Mouse (Mus musculus) stomach, postnatal 0 days (tissue): ENCODE results near the gene Scml4.

Source experiments
- CTCF ChIP-seq: IDR thresholded peaks from 2 replicates; pipeline ENCODE4 v1.5.1; 2016; ENCODE audit warnings: antibody characterized with exemption, low read depth, mild to moderate bottlenecking, moderate library complexity
- EP300 ChIP-seq: optimal IDR thresholded peaks from 2 replicates; pipeline ENCODE3; 2016; ENCODE audit warnings: antibody characterized with exemption

DNA sequence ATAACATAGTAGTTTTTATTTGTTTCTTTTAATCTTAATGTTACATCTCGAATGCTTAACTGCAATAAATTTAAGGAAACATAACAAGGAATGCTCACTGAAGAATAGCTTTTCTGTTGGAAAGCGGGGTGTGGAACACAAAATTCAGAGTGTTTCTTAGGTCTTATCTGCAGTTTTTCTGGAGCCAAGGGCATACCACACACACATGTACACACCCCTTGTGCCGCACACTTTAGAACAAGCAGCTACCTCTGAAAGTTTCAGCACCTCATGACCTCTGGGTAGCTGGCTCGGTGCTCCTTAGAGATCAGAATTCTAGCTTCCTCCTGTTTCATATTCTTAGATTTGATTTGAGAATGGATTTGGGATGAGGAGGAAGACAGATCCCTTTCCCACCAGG, 2.6 kb downstream of the Scml4 start:
- TF ChIP-seq CTCF (no peak), EP300 (no peak)
